Mouse (Mus musculus) naive thymus-derived CD4-positive, alpha-beta T cell, adult 2 months (primary cell): ENCODE results near the gene Man1c1.

Experiments used
- DNase-seq: peaks from one replicate; pipeline ENCODE4 v3.0.0-alpha.2; 2011; ENCODE audit warnings: low read depth

Gene Man1c1

GRCm38 (mm10) chr4:134638111-134638550 lies 66.0 kb downstream of the Man1c1 start:
- no peak for DNase-seq

GRCm38 (mm10) chr4:134636406-134636805 lies 67.7 kb downstream of the Man1c1 start:
- DNase-seq = no peak

- DNase-seq = no peak
Observed at GRCm38 (mm10) chr4:134634001-134634400, 70.1 kb downstream of the Man1c1 start.

GRCm38 (mm10) chr4:134632131-134632711 lies 71.9 kb downstream of the Man1c1 start:
- no peak for DNase-seq

- DNase-seq = no peak
Observed at GRCm38 (mm10) chr4:134631471-134632130, 72.5 kb downstream of the Man1c1 start.

- DNase-seq = no peak
Observed at GRCm38 (mm10) chr4:134628575-134629384, 75.3 kb downstream of the Man1c1 start.

- no peak for DNase-seq
Observed at GRCm38 (mm10) chr4:134628058-134628457, 76.0 kb downstream of the Man1c1 start.

- no peak for DNase-seq
Observed at GRCm38 (mm10) chr4:134626883-134627282, 77.2 kb downstream of the Man1c1 start.

- DNase-seq = no peak
Observed at GRCm38 (mm10) chr4:134626350-134626749, 77.7 kb downstream of the Man1c1 start.

GRCm38 (mm10) chr4:134624109-134624862 lies 79.8 kb downstream of the Man1c1 start:
- no peak for DNase-seq

GRCm38 (mm10) chr4:134621695-134622094 lies 82.4 kb downstream of the Man1c1 start:
- DNase-seq = no peak

- no peak for DNase-seq
Observed at GRCm38 (mm10) chr4:134620246-134620645, 83.8 kb downstream of the Man1c1 start.

- DNase-seq = no peak
Observed at GRCm38 (mm10) chr4:134619489-134619870, 84.6 kb downstream of the Man1c1 start.

GRCm38 (mm10) chr4:134618810-134619488 lies 85.1 kb downstream of the Man1c1 start:
- no peak for DNase-seq

GRCm38 (mm10) chr4:134617779-134618178 lies 86.3 kb downstream of the Man1c1 start:
- DNase-seq = no peak

GRCm38 (mm10) chr4:134615929-134616625 lies 88.0 kb downstream of the Man1c1 start:
- DNase-seq = no peak

GRCm38 (mm10) chr4:134612070-134612667 lies 91.9 kb downstream of the Man1c1 start:
- no peak for DNase-seq

GRCm38 (mm10) chr4:134610616-134611015 lies 93.5 kb downstream of the Man1c1 start:
- DNase-seq = no peak

GRCm38 (mm10) chr4:134607679-134608078 lies 96.4 kb downstream of the Man1c1 start:
- DNase-seq = no peak

GRCm38 (mm10) chr4:134606054-134606453 lies 98.0 kb downstream of the Man1c1 start:
- DNase-seq = no peak

- DNase-seq = no peak
Observed at GRCm38 (mm10) chr4:134604472-134604871, 99.6 kb downstream of the Man1c1 start.
